Mouse (Mus musculus) lung, postnatal 0 days (tissue): ENCODE data around the gene Recql5. TPM values are rescaled to one million over a fixed set of nuclear protein-coding genes. Genes with fewer than 3 reads are reported as not detected.

ENCODE experiments used
- ATAC-seq: fragments of 200-750 bp; cut with Nextera tagmentation; 2 replicates; pipeline ENCODE4 v1.8.0; 2017; ENCODE audit warnings: moderate library complexity
- DNase-seq: peaks from one replicate; pipeline ENCODE4 v3.0.0-alpha.2; 2016; ENCODE audit warnings: low spot score
- H3K27ac ChIP-seq: fragments of 300-500 bp; sonication (generic); 2 replicates; pipeline ENCODE4 v1.5.1; 2014; ENCODE audit warnings: antibody characterized with exemption, mild to moderate bottlenecking, low read length, mixed read lengths
- H3K27me3 ChIP-seq: fragments of 300-500 bp; sonication (generic); replicated peaks from 2 replicates; pipeline ENCODE4 v1.6.1; 2014; ENCODE audit warnings: low read length, mixed read lengths; ENCODE audit not compliant: insufficient read depth
- H3K36me3 ChIP-seq: fragments of 300-500 bp; sonication (generic); 2 replicates; pipeline ENCODE4 v1.6.1; 2014; ENCODE audit warnings: low read length, mixed read lengths; ENCODE audit not compliant: insufficient read depth
- H3K4me1 ChIP-seq: fragments of 300-500 bp; sonication (generic); 2 replicates; pipeline ENCODE4 v1.6.1; 2014; ENCODE audit warnings: antibody characterized with exemption, low read depth, low read length, mixed read lengths; ENCODE audit not compliant: insufficient read depth
- H3K4me2 ChIP-seq: fragments of 300-500 bp; sonication (generic); replicated peaks from 2 replicates; pipeline ENCODE4 v1.6.1; 2014; ENCODE audit warnings: low read depth, mild to moderate bottlenecking, low read length, moderate library complexity, mixed read lengths
- H3K4me3 ChIP-seq: fragments of 300-500 bp; sonication (generic); 2 replicates; pipeline ENCODE4 v1.5.1; 2014; ENCODE audit warnings: low read depth, low read length
- H3K9ac ChIP-seq: fragments of 300-500 bp; sonication (generic); replicated peaks from 2 replicates; pipeline ENCODE4 v1.6.1; 2014; ENCODE audit warnings: low read depth, mild to moderate bottlenecking
- H3K9me3 ChIP-seq: fragments of 300-500 bp; sonication (generic); 2 replicates; pipeline ENCODE4 v1.6.1; 2016; ENCODE audit warnings: low read length, mixed read lengths
- CTCF ChIP-seq: IDR thresholded peaks from 2 replicates; pipeline ENCODE4 v1.5.1; 2016; ENCODE audit warnings: antibody characterized with exemption, mild to moderate bottlenecking
- EP300 ChIP-seq: IDR thresholded peaks from 2 replicates; pipeline ENCODE4 v1.6.1; 2016; ENCODE audit warnings: antibody characterized with exemption, mild to moderate bottlenecking, control low read depth
- WGBS: fragments of 180-500 bp; shearing (Covaris S2); extraction: QIAGEN DNeasy Blood & Tissue Kit; methylation state at CpG from one replicate; pipeline ENCODE4 v1.1.7; 2014; 5-methylcytosine and 5-hydroxymethylcytosine counted together
- polyA plus RNA-seq: library from polyadenylated mRNA; unstranded; fragments of >200 nt; fragmentation: Nextera tagmentation; extraction: Ambion mirVana; gene quantifications from 2 replicates; pipeline ENCODE4 v1.2.1, GENCODE M21; 2015

Recql5 gene
- polyA plus RNA-seq, 1 experiment from 2014 or later, result 9.2 TPM

DNA sequence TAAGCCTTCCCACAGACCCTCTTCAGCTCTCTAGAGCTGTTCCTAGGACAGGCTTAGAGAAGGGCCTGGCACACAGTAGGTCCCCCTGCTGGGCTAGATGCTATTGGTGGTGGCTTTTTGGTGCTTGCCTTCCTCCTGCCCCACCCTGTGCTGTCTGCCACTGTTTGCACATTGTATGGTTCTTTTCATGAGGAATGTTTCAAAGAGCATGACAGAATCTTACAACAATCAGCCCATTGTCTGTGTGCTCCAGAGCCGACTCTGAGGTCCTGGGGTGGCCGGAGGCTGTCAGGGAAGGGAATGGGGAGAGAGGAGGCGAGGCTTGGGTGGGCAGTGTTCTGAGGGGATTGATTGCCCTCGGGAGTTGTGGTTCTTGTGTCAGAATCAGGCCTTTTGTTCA, 23.2 kb upstream of the Recql5 start:
- no peaks in the 10 kb centered on the region for H3K9me3 ChIP-seq
- H3K27me3 ChIP-seq, result no peaks in the 10 kb centered on the region
- DNase-seq (no peak), ATAC-seq (no peak)
- 54% methylated on average over 4 of the region's 4 CpGs for WGBS
- no peak overlapping the region for H3K9ac ChIP-seq
- H3K27ac ChIP-seq, result no peak overlapping the region
- no peak for TF ChIP-seq CTCF
- TF ChIP-seq EP300, result no peak
- no peak overlapping the region for H3K4me3 ChIP-seq
- no peak overlapping the region for H3K4me2 ChIP-seq
- H3K4me1 ChIP-seq, result no peaks in the 10 kb centered on the region
- peaks cover 24% of the 10 kb centered on the region for H3K36me3 ChIP-seq

DNA sequence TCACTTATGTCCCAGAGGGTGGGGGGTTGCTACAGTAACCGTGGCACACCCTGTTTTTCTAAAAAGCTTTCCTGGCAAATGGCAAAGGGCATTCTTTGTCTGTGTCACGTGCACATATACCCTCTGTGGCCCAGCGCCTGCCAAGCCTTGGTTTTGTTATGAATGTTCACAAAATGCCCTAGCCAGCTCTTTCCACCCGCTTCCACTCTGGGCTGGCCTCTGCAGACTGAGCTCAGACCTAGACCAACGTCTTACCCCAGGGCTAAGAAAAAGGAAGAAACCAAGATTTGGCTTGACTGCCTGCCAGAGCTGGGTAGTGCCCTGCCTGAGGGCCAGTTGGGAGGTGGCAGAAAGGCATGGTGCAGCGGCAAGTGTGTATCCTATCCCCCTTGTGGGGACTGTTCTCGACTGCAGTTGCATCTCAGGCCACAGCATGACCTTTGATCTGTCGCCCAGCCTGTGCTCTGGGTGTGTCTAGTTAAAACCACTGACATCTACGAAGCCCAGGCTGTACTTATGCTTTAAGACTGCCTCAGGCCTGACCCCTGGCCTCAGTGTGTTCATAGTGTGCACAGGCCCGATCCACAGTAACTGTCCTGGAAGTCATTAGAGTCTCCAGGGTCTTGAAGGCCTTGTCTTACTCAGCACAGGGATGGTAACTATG, 22.1 kb upstream of the Recql5 start:
- DNase-seq (peak; percentile 49), ATAC-seq (peak; percentile 77)
- no peak for TF ChIP-seq CTCF
- no peak for TF ChIP-seq EP300
- Histone ChIP-seq H3K36me3 (peaks cover 14% of the 10 kb centered on the region; the same call in 1 of the 2 replicates), H3K9me3 (no peaks in the 10 kb centered on the region), H3K4me2 (no peak overlapping the region), H3K4me1 (no peaks in the 10 kb centered on the region), H3K9ac (no peak overlapping the region), H3K27me3 (no peaks in the 10 kb centered on the region), H3K27ac (no peak overlapping the region), H3K4me3 (no peak overlapping the region)
- 58% methylated on average over 10 of the region's 10 CpGs for WGBS

DNA sequence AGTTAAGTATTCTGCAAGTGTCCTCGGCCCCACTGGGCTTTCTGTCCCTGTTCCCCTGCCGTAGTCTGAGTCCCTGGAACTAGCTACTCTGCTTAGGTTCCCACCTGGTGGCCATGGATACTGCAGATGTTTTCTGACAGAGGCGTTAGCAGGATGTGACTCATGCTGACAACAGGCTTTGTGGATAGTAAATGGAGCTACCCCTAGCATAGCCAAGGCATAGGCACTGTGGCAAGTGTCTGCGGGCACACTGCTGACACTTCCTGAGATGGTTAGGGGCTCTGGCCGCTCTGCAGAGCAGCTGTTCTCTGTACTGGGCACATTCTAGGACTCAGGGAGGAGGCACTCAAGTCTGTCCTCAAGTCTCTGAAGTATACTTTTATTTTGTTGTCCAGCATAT, 21.4 kb upstream of the Recql5 start:
- Histone ChIP-seq H3K9me3 (no peaks in the 10 kb centered on the region), H3K9ac (no peak overlapping the region), H3K27me3 (no peaks in the 10 kb centered on the region), H3K4me3 (no peak overlapping the region), H3K27ac (no peak overlapping the region; the same call in 1 of the 2 replicates), H3K4me1 (no peaks in the 10 kb centered on the region), H3K36me3 (peaks cover 10% of the 10 kb centered on the region; the same call in 1 of the 2 replicates), H3K4me2 (no peak overlapping the region)
- peak; percentile 44 for DNase-seq
- 67% methylated on average over 5 of the region's 5 CpGs for WGBS
- TF ChIP-seq EP300 (no peak), CTCF (no peak)
- peak; percentile 45 for ATAC-seq

DNA sequence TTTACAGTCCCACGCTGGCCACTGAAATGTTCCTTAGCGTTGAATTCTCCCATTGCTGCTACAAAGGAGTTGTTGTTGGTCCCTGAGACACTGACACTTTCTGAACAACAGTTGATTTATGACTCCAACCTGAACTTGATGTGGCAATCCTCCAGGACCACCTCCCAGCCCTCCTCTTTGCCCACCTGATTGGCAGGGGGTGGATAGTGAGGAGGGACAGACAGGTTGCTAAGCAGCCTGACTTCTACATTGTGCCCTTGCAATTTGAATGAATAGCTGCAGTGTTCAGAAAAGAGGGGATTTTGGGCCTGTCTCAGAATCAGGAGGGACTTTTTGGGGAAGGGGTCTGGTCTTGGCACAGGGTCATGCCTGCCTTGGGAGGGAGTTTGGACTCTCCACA, 17.4 kb upstream of the Recql5 start:
- WGBS, result 99% methylated on average over 2 of the region's 2 CpGs
- Histone ChIP-seq H3K4me3 (no peak overlapping the region), H3K27ac (no peak overlapping the region), H3K27me3 (no peaks in the 10 kb centered on the region), H3K9me3 (no peaks in the 10 kb centered on the region), H3K36me3 (peaks cover 10% of the 10 kb centered on the region; the same call in 1 of the 2 replicates), H3K9ac (no peak overlapping the region), H3K4me2 (no peak overlapping the region), H3K4me1 (no peaks in the 10 kb centered on the region)
- TF ChIP-seq CTCF, result no peak
- TF ChIP-seq EP300, result no peak
- DNase-seq (no peak), ATAC-seq (no peak)

DNA sequence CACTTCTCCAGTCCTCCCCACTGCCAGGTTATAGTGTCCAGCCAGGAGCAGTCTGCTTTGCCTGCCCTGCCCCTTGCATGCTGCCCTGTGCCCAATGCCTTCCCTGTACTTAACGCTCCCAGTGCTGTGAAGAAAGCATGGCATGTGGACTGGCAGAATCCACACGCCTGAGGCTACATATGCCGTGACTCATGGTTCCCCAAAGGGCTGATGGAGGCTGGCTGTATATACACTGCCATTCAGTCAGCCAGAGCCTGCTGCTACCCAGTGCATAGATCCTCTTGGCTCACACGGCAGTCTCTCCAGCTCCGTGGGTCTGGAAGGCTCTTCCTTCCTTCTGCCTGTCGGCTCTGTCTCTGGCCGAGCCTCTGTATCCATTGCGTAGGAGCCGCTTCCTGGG, 15.0 kb upstream of the Recql5 start:
- Histone ChIP-seq H3K36me3 (peaks cover 10% of the 10 kb centered on the region; the same call in 1 of the 2 replicates), H3K27ac (no peak overlapping the region), H3K9me3 (no peaks in the 10 kb centered on the region), H3K4me2 (no peak overlapping the region), H3K27me3 (no peaks in the 10 kb centered on the region), H3K9ac (no peak overlapping the region), H3K4me1 (no peaks in the 10 kb centered on the region), H3K4me3 (no peak overlapping the region)
- no peak for DNase-seq
- no peak for ATAC-seq
- 86% methylated on average over 9 of the region's 9 CpGs for WGBS
- TF ChIP-seq CTCF (no peak), EP300 (no peak)

DNA sequence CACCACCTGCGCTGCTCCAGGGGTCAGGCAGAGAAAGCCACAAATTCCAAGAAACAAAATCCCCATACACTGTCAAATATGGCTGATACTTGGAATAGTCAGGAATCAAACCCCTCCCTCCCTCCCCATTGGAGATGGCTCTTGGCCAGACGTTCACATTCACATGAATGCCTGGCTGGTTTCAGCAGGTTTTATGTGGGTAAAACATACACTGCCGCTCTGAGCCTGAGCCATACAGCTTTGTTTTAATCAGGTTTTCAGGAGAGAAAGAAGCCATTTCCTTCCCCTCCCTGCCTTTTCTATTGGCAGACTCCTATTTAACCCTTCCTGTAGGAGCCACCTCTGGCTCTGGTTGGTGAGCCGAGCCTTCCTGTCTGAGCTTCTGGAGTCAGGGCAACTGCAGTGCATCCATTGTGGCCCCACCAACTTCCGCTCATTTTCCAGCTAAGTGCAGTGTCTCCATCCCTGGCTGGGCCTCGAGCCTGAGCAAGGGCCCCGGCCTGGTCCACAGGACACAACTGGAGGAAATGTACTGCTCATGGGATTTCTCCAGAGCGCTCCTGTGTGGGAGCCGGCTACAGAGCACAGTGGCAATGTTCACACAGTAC, 13.0 kb upstream of the Recql5 start:
- 77% methylated on average over 9 of the region's 9 CpGs for WGBS
- ATAC-seq, result peak; percentile 47
- no peak for TF ChIP-seq EP300
- no peak for TF ChIP-seq CTCF
- no peak overlapping the region for H3K27ac ChIP-seq
- DNase-seq, result no peak
- no peak overlapping the region for H3K4me3 ChIP-seq
- no peaks in the 10 kb centered on the region for H3K4me1 ChIP-seq
- H3K9ac ChIP-seq, result no peak overlapping the region
- H3K36me3 ChIP-seq, result peaks cover 8% of the 10 kb centered on the region; the same call in 1 of the 2 replicates
- H3K4me2 ChIP-seq, result no peak overlapping the region
- no peaks in the 10 kb centered on the region for H3K27me3 ChIP-seq
- H3K9me3 ChIP-seq, result no peaks in the 10 kb centered on the region
